Mouse (Mus musculus): ENCODE data around the gene Trim8. TPM values are rescaled to one million over a fixed set of nuclear protein-coding genes. Genes with fewer than 3 reads are reported as not detected.

Gene Trim8
- polyA plus RNA-seq, 1 experiment from 2014 or later: 20.9 TPM

DNA sequence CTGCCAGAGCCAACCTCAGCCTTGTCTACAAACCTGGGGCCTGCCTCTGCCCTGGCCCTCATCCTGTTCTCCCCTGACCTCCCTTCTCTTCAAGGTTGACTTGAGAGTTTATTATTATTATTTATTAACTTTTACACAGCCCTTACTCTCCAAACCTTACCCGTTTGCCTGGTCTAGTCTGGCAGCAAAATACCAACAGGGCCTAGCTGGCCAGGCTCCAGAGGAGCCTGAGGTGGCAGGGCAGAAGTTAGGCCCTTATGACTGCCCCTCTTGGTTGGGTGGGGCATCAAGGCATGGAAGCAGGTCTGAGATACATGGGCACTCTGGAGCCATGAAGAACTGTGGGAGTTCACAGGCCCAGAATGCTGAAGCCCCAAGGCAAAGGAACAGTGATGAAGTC lies 6.3 kb downstream of the Trim8 start:
- no peak overlapping the region for H3K9ac ChIP-seq
- no peaks in the 10 kb centered on the region for H3K9me3 ChIP-seq
- H3K27me3 ChIP-seq (replicated peaks): no peaks in the 10 kb centered on the region
- peak overlapping the region; percentile 77; the same call in 1 of the 2 replicates for H3K27ac ChIP-seq
- ATAC-seq (ENCODE audit: insufficient read depth, low FRiP score, low read depth): no peak
- no peak overlapping the region; the same call in 1 of the 2 replicates for H3K4me2 ChIP-seq
- H3K4me1 ChIP-seq: peaks cover 67% of the 10 kb centered on the region
- peaks cover 14% of the 10 kb centered on the region for H3K36me3 ChIP-seq
- H3K4me3 ChIP-seq (replicated peaks): no peak overlapping the region
- WGBS: 59% methylated on average over 1 of the region's 1 CpGs

- no peak overlapping the region for H3K4me2 ChIP-seq
- H3K36me3 ChIP-seq: peaks cover 22% of the 10 kb centered on the region
- no peaks in the 10 kb centered on the region for H3K9me3 ChIP-seq
- H3K9ac ChIP-seq: no peak overlapping the region
- peaks cover 67% of the 10 kb centered on the region for H3K4me1 ChIP-seq
- 0 out of 2 replicates have a peak overlapping the region, but pooled peaks have one; percentile 5 for H3K4me3 ChIP-seq (replicated peaks)
- no peaks in the 10 kb centered on the region for H3K27me3 ChIP-seq (replicated peaks)
- peak overlapping the region; percentile 77 for H3K27ac ChIP-seq
- no peak for ATAC-seq (ENCODE audit: insufficient read depth, low FRiP score, low read depth)
- 49% methylated on average over 3 of the region's 3 CpGs for WGBS
Observed at GRCm38 (mm10) chr19:46508738-46509137, 7.2 kb downstream of the Trim8 start.

- 64% methylated on average over 3 of the region's 3 CpGs for WGBS
- Histone ChIP-seq H3K4me2 (no peak overlapping the region), H3K36me3 (peaks cover 27% of the 10 kb centered on the region), H3K27me3 (replicated peaks) (no peaks in the 10 kb centered on the region), H3K9ac (no peak overlapping the region), H3K4me1 (peaks cover 67% of the 10 kb centered on the region), H3K4me3 (replicated peaks) (0 out of 2 replicates have a peak overlapping the region, but pooled peaks have one; percentile 5), H3K27ac (peak overlapping the region; percentile 77), H3K9me3 (no peaks in the 10 kb centered on the region)
- ATAC-seq (ENCODE audit: insufficient read depth, low FRiP score, low read depth): peak; percentile 44; the same call in 1 of the 2 replicates
Observed at GRCm38 (mm10) chr19:46509202-46509601, 7.7 kb downstream of the Trim8 start.

DNA sequence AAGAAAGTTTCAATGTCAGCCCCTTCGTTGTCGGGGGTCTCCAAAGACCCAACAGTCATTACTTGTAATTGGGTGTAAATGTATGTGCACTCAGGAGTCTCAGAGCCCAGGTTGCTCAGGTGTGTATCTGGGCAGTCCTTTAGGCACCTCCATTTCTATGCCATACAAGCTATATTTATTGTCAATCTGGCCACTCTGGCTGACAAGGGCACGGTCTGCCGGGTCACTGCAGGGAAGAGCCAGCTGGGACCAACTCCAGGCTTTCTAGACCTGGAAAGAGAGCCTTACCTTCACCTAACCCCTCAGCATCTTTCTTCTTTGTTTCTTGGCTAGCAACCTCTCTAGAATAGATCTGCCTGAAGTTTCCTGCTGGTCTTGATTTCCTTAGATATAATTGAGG lies 8.2 kb downstream of the Trim8 start:
- Histone ChIP-seq H3K9ac (no peak overlapping the region), H3K9me3 (no peaks in the 10 kb centered on the region), H3K27me3 (replicated peaks) (no peaks in the 10 kb centered on the region), H3K27ac (peak overlapping the region; percentile 77; the same call in 1 of the 2 replicates), H3K4me2 (peak overlapping the region; percentile 12; the same call in 1 of the 2 replicates), H3K36me3 (peaks cover 32% of the 10 kb centered on the region), H3K4me3 (replicated peaks) (no peak overlapping the region), H3K4me1 (peaks cover 63% of the 10 kb centered on the region)
- ATAC-seq (ENCODE audit: insufficient read depth, low FRiP score, low read depth): no peak
- WGBS: 85% methylated on average over 4 of the region's 4 CpGs

DNA sequence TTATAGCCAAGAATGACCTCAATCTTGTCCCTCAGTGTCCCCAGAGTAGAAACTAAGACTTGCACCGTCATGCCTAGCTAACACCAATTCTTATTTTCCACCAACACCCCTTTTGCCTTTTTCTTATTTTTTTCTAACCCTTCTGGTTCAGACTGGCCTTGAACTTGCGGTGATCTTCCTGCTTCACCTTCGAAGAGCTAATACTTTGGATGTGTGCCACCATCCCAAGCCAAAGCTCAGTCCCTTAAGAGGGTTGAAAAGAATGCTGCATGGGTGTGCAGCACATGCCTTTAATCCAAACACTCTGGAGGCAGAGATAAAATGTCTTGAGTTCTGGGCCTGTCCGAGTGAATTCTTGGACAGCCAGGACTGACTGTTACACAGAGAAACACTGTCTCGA lies 8.9 kb downstream of the Trim8 start:
- peaks cover 56% of the 10 kb centered on the region for H3K4me1 ChIP-seq
- peak overlapping the region; percentile 12; the same call in 1 of the 2 replicates for H3K4me2 ChIP-seq
- peaks cover 36% of the 10 kb centered on the region for H3K36me3 ChIP-seq
- peak overlapping the region; percentile 77; the same call in 1 of the 2 replicates for H3K27ac ChIP-seq
- H3K9me3 ChIP-seq: no peaks in the 10 kb centered on the region
- no peaks in the 10 kb centered on the region for H3K27me3 ChIP-seq (replicated peaks)
- no peak for ATAC-seq (ENCODE audit: insufficient read depth, low FRiP score, low read depth)
- 55% methylated on average over 5 of the region's 5 CpGs for WGBS
- H3K9ac ChIP-seq: no peak overlapping the region
- H3K4me3 ChIP-seq (replicated peaks): no peak overlapping the region

DNA sequence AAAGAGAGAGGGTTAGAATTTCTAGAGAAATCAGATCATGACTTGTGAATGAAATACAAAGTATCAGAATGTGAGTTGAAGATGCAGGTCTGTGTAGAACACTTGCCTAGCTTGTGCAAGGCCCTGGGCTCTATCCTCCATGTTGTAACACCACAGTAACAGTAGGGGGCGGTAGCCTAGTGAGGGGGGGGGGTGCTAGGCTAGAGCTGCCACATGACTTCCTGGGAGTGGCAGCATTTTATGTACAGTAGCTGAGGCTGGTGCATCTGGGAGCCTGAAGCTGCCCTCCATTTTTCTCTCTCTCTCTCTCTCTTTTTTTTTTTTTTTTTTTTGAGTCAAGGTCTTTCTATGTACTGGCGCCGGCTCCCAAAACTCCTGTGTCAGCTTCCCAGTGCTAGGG lies 9.3 kb downstream of the Trim8 start:
- 46% methylated on average over 3 of the region's 3 CpGs for WGBS
- peaks cover 52% of the 10 kb centered on the region for H3K4me1 ChIP-seq
- no peak overlapping the region for H3K4me2 ChIP-seq
- H3K4me3 ChIP-seq (replicated peaks): no peak overlapping the region
- no peak overlapping the region for H3K9ac ChIP-seq
- peak overlapping the region; percentile 77 for H3K27ac ChIP-seq
- ATAC-seq (ENCODE audit: insufficient read depth, low FRiP score, low read depth): no peak
- peaks cover 39% of the 10 kb centered on the region for H3K36me3 ChIP-seq
- no peaks in the 10 kb centered on the region for H3K9me3 ChIP-seq
- no peaks in the 10 kb centered on the region for H3K27me3 ChIP-seq (replicated peaks)

GRCm38 (mm10) chr19:46511263-46511662 lies 9.8 kb downstream of the Trim8 start:
- WGBS: 68% methylated on average over 10 of the region's 10 CpGs
- H3K9ac ChIP-seq: no peak overlapping the region
- peak overlapping the region; percentile 77 for H3K27ac ChIP-seq
- H3K9me3 ChIP-seq: no peaks in the 10 kb centered on the region
- H3K4me3 ChIP-seq (replicated peaks): no peak overlapping the region
- peaks cover 39% of the 10 kb centered on the region for H3K36me3 ChIP-seq
- H3K4me1 ChIP-seq: peaks cover 48% of the 10 kb centered on the region
- no peak for ATAC-seq (ENCODE audit: insufficient read depth, low FRiP score, low read depth)
- no peaks in the 10 kb centered on the region for H3K27me3 ChIP-seq (replicated peaks)
- H3K4me2 ChIP-seq: no peak overlapping the region

DNA sequence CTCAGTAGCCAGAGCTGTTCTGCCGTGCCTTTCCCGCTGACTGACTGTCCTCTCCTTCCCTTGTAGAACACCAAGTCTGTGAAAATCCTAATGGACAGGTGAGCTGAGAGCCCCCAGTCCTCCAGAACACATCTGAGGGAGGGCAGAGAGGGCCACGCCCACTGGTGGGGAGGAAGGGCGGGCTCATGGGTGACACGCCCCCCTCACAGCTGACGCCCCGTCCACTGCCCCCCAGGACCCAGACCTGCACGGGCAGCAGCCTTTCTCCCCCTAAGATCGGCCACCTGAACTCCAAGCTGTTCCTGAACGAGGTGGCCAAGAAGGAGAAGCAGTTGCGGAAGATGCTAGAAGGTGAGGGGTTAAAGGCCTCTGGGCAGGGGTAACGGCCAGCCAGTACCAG lies 12.9 kb downstream of the Trim8 start:
- Histone ChIP-seq H3K4me3 (replicated peaks) (no peak overlapping the region), H3K4me1 (peaks cover 43% of the 10 kb centered on the region), H3K36me3 (peaks cover 39% of the 10 kb centered on the region), H3K9me3 (no peaks in the 10 kb centered on the region), H3K9ac (no peak overlapping the region), H3K27me3 (replicated peaks) (no peaks in the 10 kb centered on the region), H3K27ac (no peak overlapping the region), H3K4me2 (no peak overlapping the region)
- no peak for ATAC-seq (ENCODE audit: insufficient read depth, low FRiP score, low read depth)
- 86% methylated on average over 12 of the region's 12 CpGs for WGBS

GRCm38 (mm10) chr19:46515287-46515821 lies 13.9 kb downstream of the Trim8 start:
- Histone ChIP-seq H3K4me1 (peaks cover 33% of the 10 kb centered on the region), H3K27me3 (replicated peaks) (no peaks in the 10 kb centered on the region), H3K4me3 (replicated peaks) (no peak overlapping the region), H3K9ac (no peak overlapping the region), H3K4me2 (no peak overlapping the region), H3K36me3 (peaks cover 39% of the 10 kb centered on the region), H3K9me3 (no peaks in the 10 kb centered on the region), H3K27ac (no peak overlapping the region)
- WGBS: 88% methylated on average over 24 of the region's 24 CpGs
- ATAC-seq (ENCODE audit: insufficient read depth, low FRiP score, low read depth): no peak

GRCm38 (mm10) chr19:46516667-46517528 lies 15.4 kb downstream of the Trim8 start:
- H3K4me2 ChIP-seq: no peak overlapping the region
- no peaks in the 10 kb centered on the region for H3K9me3 ChIP-seq
- 59% methylated on average over 3 of the region's 3 CpGs for WGBS
- H3K9ac ChIP-seq: no peak overlapping the region
- peak overlapping the region; percentile 63 for H3K27ac ChIP-seq
- ATAC-seq (ENCODE audit: insufficient read depth, low FRiP score, low read depth): no peak
- peaks cover 25% of the 10 kb centered on the region for H3K4me1 ChIP-seq
- peaks cover 35% of the 10 kb centered on the region for H3K36me3 ChIP-seq
- H3K27me3 ChIP-seq (replicated peaks): no peaks in the 10 kb centered on the region
- H3K4me3 ChIP-seq (replicated peaks): no peak overlapping the region

- H3K36me3 ChIP-seq: peaks cover 27% of the 10 kb centered on the region
- no peaks in the 10 kb centered on the region for H3K9me3 ChIP-seq
- peak; percentile 28; the same call in 1 of the 2 replicates for ATAC-seq (ENCODE audit: insufficient read depth, low FRiP score, low read depth)
- 25% methylated on average over 13 of the region's 14 CpGs for WGBS
- H3K27ac ChIP-seq: peak overlapping the region; percentile 63
- H3K9ac ChIP-seq: no peak overlapping the region
- H3K27me3 ChIP-seq (replicated peaks): no peaks in the 10 kb centered on the region
- H3K4me2 ChIP-seq: peak overlapping the region; percentile 47
- no peak overlapping the region for H3K4me3 ChIP-seq (replicated peaks)
- H3K4me1 ChIP-seq: peaks cover 29% of the 10 kb centered on the region
Observed at GRCm38 (mm10) chr19:46517529-46518351, 16.2 kb downstream of the Trim8 start.
